Mouse (Mus musculus): ENCODE measurements around the gene Prelid1. TPM values are rescaled to one million over a fixed set of nuclear protein-coding genes. Genes with fewer than 3 reads are reported as not detected.
A peak's percentile ranks its signal among the peaks of the same experiment; 100 is the strongest.

The Prelid1 gene
- polyA plus RNA-seq, 2 experiments: 130 to 238 TPM

GRCm38 (mm10) chr13:55370234-55370633 lies 49.9 kb downstream of the Prelid1 start:
- DNase-seq (ENCODE audit: low read depth in 3 of 3, low spot score in 3 of 3) (no peak), ATAC-seq (ENCODE audit: insufficient read depth) (peak; percentile 20; the same call in 1 of the 2 replicates)
- Histone ChIP-seq H3K4me2 (ENCODE audit: low read depth) (peak overlapping the region; percentile 59), H3K9ac (replicated peaks) (peak overlapping the region; percentile 6; the same call in 1 of the 2 replicates), H3K36me3 (replicated peaks; ENCODE audit: control insufficient read depth, insufficient read depth, low read depth) (no peaks in the 10 kb centered on the region), H3K9me3 (ENCODE audit: control insufficient read depth, low read length) (no peaks in the 10 kb centered on the region), H3K4me1 (replicated peaks; ENCODE audit: control insufficient read depth in 2 of 2, insufficient read depth in 2 of 2, low read length in 1 of 2) (peaks cover 24 to 28% of the 10 kb centered on the region in 2 experiments), H3K27ac (no peak overlapping the region), H3K4me3 (ENCODE audit: insufficient read depth in 1 of 2, low read depth in 2 of 2, low read length in 2 of 2) (peak overlapping the region; percentile 31 to 44), H3K27me3 (ENCODE audit: control insufficient read depth, insufficient read depth, low read length) (no peaks in the 10 kb centered on the region)
- TF ChIP-seq CTCF (IDR thresholded peaks at IDR 0.05; ENCODE audit: low read depth) (no peak), EP300 (IDR thresholded peaks at IDR 0.05; ENCODE audit: low read depth) (no peak)
- WGBS (ENCODE audit: insufficient replicate concordance): 30% methylated on average over 3 of the region's 3 CpGs

GRCm38 (mm10) chr13:55371007-55371681 lies 50.8 kb downstream of the Prelid1 start:
- Histone ChIP-seq H3K4me2 (ENCODE audit: low read depth) (peak overlapping the region; percentile 59), H3K4me3 (ENCODE audit: insufficient read depth in 1 of 2, low read depth in 2 of 2, low read length in 2 of 2) (no peak overlapping the region)
- no peak for ATAC-seq (ENCODE audit: insufficient read depth)

GRCm38 (mm10) chr13:55371740-55372139 lies 51.4 kb downstream of the Prelid1 start:
- peaks cover 24 to 28% of the 10 kb centered on the region in 2 experiments for H3K4me1 ChIP-seq (replicated peaks; ENCODE audit: control insufficient read depth in 2 of 2, insufficient read depth in 2 of 2, low read length in 1 of 2)
- no peaks in the 10 kb centered on the region for H3K27me3 ChIP-seq (ENCODE audit: control insufficient read depth, insufficient read depth, low read length)
- H3K4me3 ChIP-seq (ENCODE audit: insufficient read depth in 1 of 2, low read depth in 2 of 2, low read length in 2 of 2): no peak overlapping the region
- ATAC-seq (ENCODE audit: insufficient read depth): no peak
- 40% methylated on average over 5 of the region's 5 CpGs for WGBS (ENCODE audit: insufficient replicate concordance)
- no peak overlapping the region for H3K9ac ChIP-seq (replicated peaks)
- H3K36me3 ChIP-seq (replicated peaks; ENCODE audit: control insufficient read depth, insufficient read depth, low read depth): no peaks in the 10 kb centered on the region
- H3K27ac ChIP-seq: no peak overlapping the region
- H3K4me2 ChIP-seq (ENCODE audit: low read depth): no peak overlapping the region
- no peak for TF ChIP-seq CTCF (IDR thresholded peaks at IDR 0.05; ENCODE audit: low read depth)
- no peak for TF ChIP-seq EP300 (IDR thresholded peaks at IDR 0.05; ENCODE audit: low read depth)
- H3K9me3 ChIP-seq (ENCODE audit: control insufficient read depth, low read length): no peaks in the 10 kb centered on the region
- DNase-seq (ENCODE audit: low read depth in 3 of 3, low spot score in 3 of 3): no peak

More at GRCm38 (mm10) chr13:55371007-55371681, 50.8 kb downstream of the Prelid1 start:
- DNase-seq (ENCODE audit: low read depth in 3 of 3, low spot score in 3 of 3): no peak
- no peaks in the 10 kb centered on the region for H3K36me3 ChIP-seq (replicated peaks; ENCODE audit: control insufficient read depth, insufficient read depth, low read depth)
- H3K9me3 ChIP-seq (ENCODE audit: control insufficient read depth, low read length): no peaks in the 10 kb centered on the region
- no peak overlapping the region for H3K27ac ChIP-seq
- 59% methylated on average over 8 of the region's 8 CpGs for WGBS (ENCODE audit: insufficient replicate concordance)
- no peak overlapping the region for H3K9ac ChIP-seq (replicated peaks)
- TF ChIP-seq CTCF (IDR thresholded peaks at IDR 0.05; ENCODE audit: low read depth): no peak
- no peak for TF ChIP-seq EP300 (IDR thresholded peaks at IDR 0.05; ENCODE audit: low read depth)
- H3K27me3 ChIP-seq (ENCODE audit: control insufficient read depth, insufficient read depth, low read length): no peaks in the 10 kb centered on the region
- peaks cover 24 to 28% of the 10 kb centered on the region in 2 experiments for H3K4me1 ChIP-seq (replicated peaks; ENCODE audit: control insufficient read depth in 2 of 2, insufficient read depth in 2 of 2, low read length in 1 of 2)

- no peak overlapping the region for H3K9ac ChIP-seq (replicated peaks)
- H3K4me1 ChIP-seq (replicated peaks; ENCODE audit: control insufficient read depth in 2 of 2, insufficient read depth in 2 of 2, low read length in 1 of 2): peaks cover 14 to 17% of the 10 kb centered on the region in 2 experiments
- H3K4me3 ChIP-seq (ENCODE audit: insufficient read depth in 1 of 2, low read depth in 2 of 2, low read length in 2 of 2): no peak overlapping the region
- H3K27me3 ChIP-seq (ENCODE audit: control insufficient read depth, insufficient read depth, low read length): no peaks in the 10 kb centered on the region
- H3K36me3 ChIP-seq (replicated peaks; ENCODE audit: control insufficient read depth, insufficient read depth, low read depth): no peaks in the 10 kb centered on the region
- H3K4me2 ChIP-seq (ENCODE audit: low read depth): no peak overlapping the region
- H3K9me3 ChIP-seq (ENCODE audit: control insufficient read depth, low read length): no peaks in the 10 kb centered on the region
- DNase-seq (ENCODE audit: low read depth in 3 of 3, low spot score in 3 of 3): no peak
- ATAC-seq (ENCODE audit: insufficient read depth): no peak
- 53% methylated on average over 6 of the region's 6 CpGs for WGBS (ENCODE audit: insufficient replicate concordance)
- no peak for TF ChIP-seq EP300 (IDR thresholded peaks at IDR 0.05; ENCODE audit: low read depth)
- no peak for TF ChIP-seq CTCF (IDR thresholded peaks at IDR 0.05; ENCODE audit: low read depth)
- no peak overlapping the region for H3K27ac ChIP-seq
Measured at GRCm38 (mm10) chr13:55374206-55374924, 54.1 kb downstream of the Prelid1 start.

Other genes with a start within 250 kb of the Prelid1 start
- gene Uimc1, start 220.2 kb upstream of the Prelid1 start, polyA plus RNA-seq (2012; rRNA removed): 6.0 and 12.5 TPM in 2 replicates
- 16.0 and 16.6 TPM in 2 replicates for gene Uimc1, start 220.2 kb upstream of the Prelid1 start, polyA plus RNA-seq (2014; fragmentation: Nextera tagmentation; extraction: Ambion mirVana)
- gene Zfp346, start 215.2 kb upstream of the Prelid1 start, polyA plus RNA-seq (2012; rRNA removed): 9.4 and 11.4 TPM in 2 replicates
- 5.6 and 6.1 TPM in 2 replicates for gene Zfp346, start 215.2 kb upstream of the Prelid1 start, polyA plus RNA-seq (2014; fragmentation: Nextera tagmentation; extraction: Ambion mirVana)
- not detected in 2 replicates for gene Gm17617, start 187.0 kb upstream of the Prelid1 start, polyA plus RNA-seq (2012; rRNA removed)
- not detected in 2 replicates for gene Gm17617, start 187.0 kb upstream of the Prelid1 start, polyA plus RNA-seq (2014; fragmentation: Nextera tagmentation; extraction: Ambion mirVana)
- gene Fgfr4, start 167.9 kb upstream of the Prelid1 start, polyA plus RNA-seq (2012; rRNA removed): 3.9 and 4.7 TPM in 2 replicates
- 3.3 and 4.5 TPM in 2 replicates for gene Fgfr4, start 167.9 kb upstream of the Prelid1 start, polyA plus RNA-seq (2014; fragmentation: Nextera tagmentation; extraction: Ambion mirVana)
- 7.0 and 8.0 TPM in 2 replicates for gene Nsd1, start 110.7 kb upstream of the Prelid1 start, polyA plus RNA-seq (2012; rRNA removed)
- 13.8 and 15.8 TPM in 2 replicates for gene Nsd1, start 110.7 kb upstream of the Prelid1 start, polyA plus RNA-seq (2014; fragmentation: Nextera tagmentation; extraction: Ambion mirVana)
- 42.3 and 47.1 TPM in 2 replicates for gene Rab24, start 1.4 kb downstream of the Prelid1 start, polyA plus RNA-seq (2012; rRNA removed)
- gene Rab24, start 1.4 kb downstream of the Prelid1 start, polyA plus RNA-seq (2014; fragmentation: Nextera tagmentation; extraction: Ambion mirVana): 43.9 and 50.7 TPM in 2 replicates
- 32.6 and 32.8 TPM in 2 replicates for gene Mxd3, start 9.3 kb downstream of the Prelid1 start, polyA plus RNA-seq (2012; rRNA removed)
- 23.5 and 26.3 TPM in 2 replicates for gene Mxd3, start 9.3 kb downstream of the Prelid1 start, polyA plus RNA-seq (2014; fragmentation: Nextera tagmentation; extraction: Ambion mirVana)
- gene Lman2, start 42.3 kb downstream of the Prelid1 start, polyA plus RNA-seq (2012; rRNA removed): 34.6 and 35.3 TPM in 2 replicates
- 50.3 and 51.6 TPM in 2 replicates for gene Lman2, start 42.3 kb downstream of the Prelid1 start, polyA plus RNA-seq (2014; fragmentation: Nextera tagmentation; extraction: Ambion mirVana)
- 1.4 and 1.6 TPM in 2 replicates for gene Rgs14, start 49.2 kb downstream of the Prelid1 start, polyA plus RNA-seq (2012; rRNA removed)
- 1.3 and 1.7 TPM in 2 replicates for gene Rgs14, start 49.2 kb downstream of the Prelid1 start, polyA plus RNA-seq (2014; fragmentation: Nextera tagmentation; extraction: Ambion mirVana)
- gene Slc34a1, start 77.7 kb downstream of the Prelid1 start, polyA plus RNA-seq (2012; rRNA removed): 0.01 TPM in 1 of 2 replicates, not detected in the other
- not detected in 2 replicates for gene Slc34a1, start 77.7 kb downstream of the Prelid1 start, polyA plus RNA-seq (2014; fragmentation: Nextera tagmentation; extraction: Ambion mirVana)
- gene Pfn3, start 94.7 kb downstream of the Prelid1 start, polyA plus RNA-seq (2012; rRNA removed): not detected in 2 replicates
- gene Pfn3, start 94.7 kb downstream of the Prelid1 start, polyA plus RNA-seq (2014; fragmentation: Nextera tagmentation; extraction: Ambion mirVana): not detected in 2 replicates
- gene F12, start 106.3 kb downstream of the Prelid1 start, polyA plus RNA-seq (2012; rRNA removed): 53.4 and 68.7 TPM in 2 replicates
- gene F12, start 106.3 kb downstream of the Prelid1 start, polyA plus RNA-seq (2014; fragmentation: Nextera tagmentation; extraction: Ambion mirVana): 72.0 and 82.0 TPM in 2 replicates
- 21.0 and 26.1 TPM in 2 replicates for gene Grk6, start 124.6 kb downstream of the Prelid1 start, polyA plus RNA-seq (2012; rRNA removed)
- gene Grk6, start 124.6 kb downstream of the Prelid1 start, polyA plus RNA-seq (2014; fragmentation: Nextera tagmentation; extraction: Ambion mirVana): 22.6 and 25.7 TPM in 2 replicates
- gene Prr7, start 143.8 kb downstream of the Prelid1 start, polyA plus RNA-seq (2012; rRNA removed): 0.32 and 0.62 TPM in 2 replicates
- 0.14 TPM in 1 of 2 replicates, not detected in the other for gene Prr7, start 143.8 kb downstream of the Prelid1 start, polyA plus RNA-seq (2014; fragmentation: Nextera tagmentation; extraction: Ambion mirVana)
- gene Dbn1, start 167.6 kb downstream of the Prelid1 start, polyA plus RNA-seq (2012; rRNA removed): 5.1 and 5.3 TPM in 2 replicates
- gene Dbn1, start 167.6 kb downstream of the Prelid1 start, polyA plus RNA-seq (2014; fragmentation: Nextera tagmentation; extraction: Ambion mirVana): 3.7 and 4.1 TPM in 2 replicates
- 11.5 and 13.7 TPM in 2 replicates for gene Pdlim7, start 193.2 kb downstream of the Prelid1 start, polyA plus RNA-seq (2012; rRNA removed)
- 15.3 and 18.6 TPM in 2 replicates for gene Pdlim7, start 193.2 kb downstream of the Prelid1 start, polyA plus RNA-seq (2014; fragmentation: Nextera tagmentation; extraction: Ambion mirVana)
- 4.7 and 4.8 TPM in 2 replicates for gene Dok3, start 208.8 kb downstream of the Prelid1 start, polyA plus RNA-seq (2012; rRNA removed)
- gene Dok3, start 208.8 kb downstream of the Prelid1 start, polyA plus RNA-seq (2014; fragmentation: Nextera tagmentation; extraction: Ambion mirVana): 2.9 and 3.0 TPM in 2 replicates
- 18.9 and 29.4 TPM in 2 replicates for gene Ddx41, start 216.2 kb downstream of the Prelid1 start, polyA plus RNA-seq (2012; rRNA removed)
- gene Ddx41, start 216.2 kb downstream of the Prelid1 start, polyA plus RNA-seq (2014; fragmentation: Nextera tagmentation; extraction: Ambion mirVana): 23.6 and 27.0 TPM in 2 replicates

Data from liver, embryonic 14.5 days (tissue).